Mouse (Mus musculus) left cerebral cortex, postnatal 4 days (tissue): ENCODE results near the gene Nrp2. TPM values are rescaled to one million over a fixed set of nuclear protein-coding genes. Genes with fewer than 3 reads are reported as not detected.

Experiments used
- DNase-seq: peaks from one replicate; pipeline ENCODE4 v3.0.0-alpha.2; 2022
- intact Hi-C: fragments of 180-260 bp; cut with DNase I; formaldehyde crosslinking; loops from one replicate; pipeline ENCODE4 v1.15.1; 2025
- total RNA-seq, 2 experiments: library from RNA; stranded (reverse); gene quantifications; 2 replicates each; pipeline ENCODE4 v1.2.3; 2021

The Nrp2 gene
- total RNA-seq, 2 experiments from 2014 or later, result 49.9 to 86.2 TPM

- intact Hi-C loops, result loop anchor here (5.0 to 10.0 kb wide), 2 partner anchors 230 to 1327 kb away; no protein-coding TSS in a partner anchor
- DNase-seq, result no peak
These were observed 1.2 kb downstream of the Nrp2 start for GRCm38 (mm10) chr1:62704117-62704888.

- DNase-seq, result no peak
- intact Hi-C loops, result loop anchor here (5.0 to 10.0 kb wide), 5 partner anchors 230 to 1523 kb away; no protein-coding TSS in a partner anchor
These were observed 1.9 kb downstream of the Nrp2 start for GRCm38 (mm10) chr1:62704889-62705516.

GRCm38 (mm10) chr1:62705517-62705981, 2.5 kb downstream of the Nrp2 start:
- no peak for DNase-seq
- intact Hi-C loops, result loop anchor here (5.0 to 10.0 kb wide), 4 partner anchors 229 to 1523 kb away; no protein-coding TSS in a partner anchor

- DNase-seq, result peak; percentile 47
- intact Hi-C loops, result loop anchor here (5.0 to 10.0 kb wide), 4 partner anchors 228 to 1524 kb away; no protein-coding TSS in a partner anchor
These were observed 3.3 kb downstream of the Nrp2 start for GRCm38 (mm10) chr1:62706085-62707021.

GRCm38 (mm10) chr1:62707101-62707912, 4.2 kb downstream of the Nrp2 start:
- intact Hi-C loops, result loop anchor here (5.0 to 10.0 kb wide), 4 partner anchors 227 to 1525 kb away; no protein-coding TSS in a partner anchor
- peak; percentile 57 for DNase-seq

- no peak for DNase-seq
- intact Hi-C loops, result loop anchor here (5.0 to 10.0 kb wide), 4 partner anchors 227 to 1526 kb away; no protein-coding TSS in a partner anchor
These were observed 5.1 kb downstream of the Nrp2 start for GRCm38 (mm10) chr1:62707913-62708860.

- intact Hi-C loops, result loop anchor here (5.0 to 10.0 kb wide), 4 partner anchors 225 to 1528 kb away; no protein-coding TSS in a partner anchor
- no peak for DNase-seq
These were observed 6.8 kb downstream of the Nrp2 start for GRCm38 (mm10) chr1:62709770-62710335.

GRCm38 (mm10) chr1:62713021-62713676, 10.1 kb downstream of the Nrp2 start:
- no peak for DNase-seq
- intact Hi-C loops, result no loop called here

- no peak for DNase-seq
- intact Hi-C loops, result no loop called here
These were observed 11.9 kb downstream of the Nrp2 start for GRCm38 (mm10) chr1:62715004-62715403.

GRCm38 (mm10) chr1:62715692-62716091, 12.6 kb downstream of the Nrp2 start:
- no peak for DNase-seq
- intact Hi-C loops, result no loop called here

GRCm38 (mm10) chr1:62716836-62717478, 13.9 kb downstream of the Nrp2 start:
- intact Hi-C loops, result no loop called here
- DNase-seq, result no peak

GRCm38 (mm10) chr1:62717552-62718236, 14.6 kb downstream of the Nrp2 start:
- DNase-seq, result peak; percentile 62
- intact Hi-C loops, result no loop called here

- intact Hi-C loops, result no loop called here
- no peak for DNase-seq
These were observed 15.1 kb downstream of the Nrp2 start for GRCm38 (mm10) chr1:62718237-62718571.

- intact Hi-C loops, result no loop called here
- no peak for DNase-seq
These were observed 15.7 kb downstream of the Nrp2 start for GRCm38 (mm10) chr1:62718750-62719149.

- intact Hi-C loops, result no loop called here
- DNase-seq, result no peak
These were observed 16.7 kb downstream of the Nrp2 start for GRCm38 (mm10) chr1:62719770-62720169.

GRCm38 (mm10) chr1:62720176-62720575, 17.1 kb downstream of the Nrp2 start:
- DNase-seq, result no peak
- intact Hi-C loops, result no loop called here
